Mouse (Mus musculus): ENCODE measurements at regions not wholly inside any gene's neighbourhood (a gene's known extent, or its start where the extent isn't known, plus 50 kb on each side); places are given as distances from the start of the nearest gene placed in this dataset.
"Not testable (repeated sequence)": the region's sequence is repeated elsewhere in the genome, so short reads cannot be mapped to it uniquely, and the experiment has no call there.

DNA sequence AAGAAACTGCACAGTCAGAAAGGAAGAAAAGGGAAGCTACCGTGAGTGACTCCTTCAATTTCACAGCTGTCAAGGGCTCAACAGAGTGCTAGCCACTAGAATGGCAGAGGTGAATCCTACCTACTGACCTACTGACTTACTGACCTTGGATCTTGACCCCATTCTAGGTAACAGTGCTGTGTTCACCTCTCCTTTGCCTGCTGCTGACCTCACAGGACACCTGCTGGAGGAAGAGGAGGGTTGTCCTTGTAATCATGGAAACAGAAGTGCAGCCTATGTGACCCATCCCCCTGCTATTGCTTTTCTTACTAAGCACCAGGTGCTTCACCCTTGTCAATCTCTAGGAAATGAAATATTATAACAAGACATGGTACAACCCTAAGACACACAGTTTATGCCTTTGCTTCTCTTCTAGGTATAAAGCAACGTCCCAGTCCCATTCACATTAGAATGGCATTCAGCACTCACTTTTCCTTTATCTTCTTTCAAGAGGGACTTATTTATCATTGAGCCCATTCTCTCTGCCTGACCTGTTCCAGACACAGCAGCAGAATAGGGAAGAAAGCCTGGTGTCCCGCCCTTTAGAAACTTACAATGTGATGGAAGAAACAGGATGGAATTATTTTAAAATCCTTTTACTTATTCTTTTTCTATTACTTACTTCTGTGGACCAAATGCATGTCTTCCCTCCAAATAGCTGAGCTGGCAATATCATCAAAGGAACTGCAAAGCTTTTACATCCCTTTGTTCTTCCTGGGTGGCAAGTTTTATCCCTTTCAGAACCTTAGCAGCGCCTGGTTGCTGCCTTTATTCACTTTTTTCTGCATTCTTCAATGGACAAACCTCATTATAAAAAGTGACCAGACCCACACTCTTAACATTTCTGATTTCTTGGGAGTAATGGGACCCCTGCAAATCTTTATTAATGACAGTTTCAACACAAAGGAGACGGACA lies 176.5 kb downstream of the Alg10b start:
- no peak for DNase-seq

DNA sequence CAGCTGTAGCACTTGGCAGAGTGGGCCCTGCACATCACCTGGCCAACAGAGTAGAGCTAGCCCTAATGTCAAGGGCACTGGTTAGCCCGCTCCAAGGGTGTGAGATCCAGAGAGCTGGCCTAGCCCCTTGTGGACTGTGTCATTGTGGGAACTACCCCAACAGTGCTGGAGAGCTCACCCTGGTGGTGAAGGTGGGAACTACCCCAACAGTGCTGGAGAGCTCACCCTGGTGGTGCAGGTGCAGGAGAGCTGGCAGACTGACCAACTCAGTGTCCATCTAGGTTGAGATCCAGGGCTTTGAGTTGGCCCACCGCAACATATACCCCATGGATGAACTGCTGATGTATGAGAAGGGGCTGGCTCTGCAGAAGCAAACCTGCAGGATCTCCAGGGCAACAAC lies 196.7 kb downstream of the Alg10b start:
- peak; percentile 0 for DNase-seq

DNA sequence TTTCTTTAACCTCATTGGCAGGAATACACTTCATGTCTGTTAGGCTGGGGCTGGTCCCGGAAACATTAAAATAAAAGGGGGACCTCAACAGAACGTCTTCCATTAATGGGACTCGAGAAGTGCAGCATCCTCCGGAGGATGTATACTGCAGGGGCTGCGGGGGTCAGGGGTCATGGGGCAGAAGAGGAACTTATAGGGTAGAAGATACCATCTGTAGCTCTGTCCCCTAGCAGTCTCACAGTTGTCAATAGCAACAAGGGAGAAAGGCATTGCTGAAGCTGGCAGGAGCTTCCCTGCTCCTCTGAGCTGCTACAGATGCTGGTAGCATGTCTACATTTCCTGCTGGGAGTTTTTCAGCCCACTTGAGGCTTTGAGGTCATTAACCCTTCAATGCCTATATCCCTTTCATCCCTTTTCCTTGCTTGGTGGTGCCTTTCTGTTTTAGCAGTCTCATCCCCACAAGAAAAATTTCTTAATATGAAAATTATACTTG lies 198.1 kb downstream of the Alg10b start:
- DNase-seq: no peak

DNA sequence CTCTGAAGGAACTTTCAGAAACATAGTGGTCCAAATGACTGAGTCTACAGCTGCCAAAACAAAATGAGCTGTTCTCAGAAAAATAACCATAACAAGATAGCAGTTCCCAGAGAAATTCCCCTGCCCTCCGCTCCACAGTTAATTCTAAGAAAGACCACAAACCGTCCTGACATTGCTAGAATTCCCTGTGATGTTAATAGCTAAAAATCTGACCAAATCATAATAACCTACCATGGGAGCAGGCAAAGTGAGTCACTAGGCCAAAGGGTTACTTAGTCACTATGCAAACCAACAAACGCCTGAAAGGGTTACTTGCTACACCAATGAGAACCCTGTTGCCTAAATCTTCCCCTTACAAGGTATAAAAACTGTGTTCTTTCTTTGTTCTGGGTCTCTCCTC lies 206.9 kb downstream of the Alg10b start:
- not testable (repeated sequence) for DNase-seq

GRCm38 (mm10) chr15:90432154-90432553 lies 208.0 kb downstream of the Alg10b start:
- no peak for DNase-seq

GRCm38 (mm10) chr15:90435286-90435685 lies 211.2 kb downstream of the Alg10b start:
- DNase-seq: no peak
